Mouse (Mus musculus): ENCODE results near the gene 1700037H04Rik. TPM values are rescaled to one million over a fixed set of nuclear protein-coding genes. Genes with fewer than 3 reads are reported as not detected.

The 1700037H04Rik gene
- polyA plus RNA-seq, 1 experiment from 2014 or later: 92.2 TPM

DNA sequence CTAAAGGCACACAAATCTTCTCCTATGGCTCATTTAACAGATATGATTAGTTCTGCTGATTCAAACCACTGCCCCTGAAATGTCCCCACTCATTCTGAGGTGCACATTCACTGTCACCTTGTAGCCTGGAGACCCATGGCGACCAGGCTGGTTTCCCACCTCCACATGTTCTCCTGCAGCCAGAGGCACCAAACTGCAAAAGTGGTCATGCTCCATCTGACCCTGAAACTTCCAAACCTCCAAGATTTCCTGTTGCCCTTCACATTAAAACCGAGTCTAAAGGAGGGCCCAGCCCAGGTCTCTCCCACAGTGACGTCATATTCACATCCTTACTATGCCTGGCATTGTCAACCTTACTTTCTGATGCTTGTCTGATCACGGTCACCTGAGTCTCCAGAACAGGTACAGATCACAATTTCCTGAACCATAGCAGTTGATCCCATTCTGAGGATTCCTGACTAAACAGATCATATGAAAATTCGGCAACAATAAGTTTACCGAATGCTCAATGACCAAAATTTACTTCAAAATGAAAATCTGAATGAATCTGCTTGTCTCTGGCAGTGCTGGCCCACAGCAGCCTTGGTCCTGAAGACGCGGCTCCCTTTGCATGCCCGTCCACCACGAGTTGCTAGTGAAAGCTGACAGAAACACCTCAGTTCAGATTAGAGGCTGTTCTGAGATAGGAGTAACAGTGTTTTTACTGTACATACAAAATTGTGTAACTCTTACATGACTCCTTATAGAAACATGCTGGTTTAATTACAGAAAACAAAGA, 27.6 kb downstream of the 1700037H04Rik start:
- Histone ChIP-seq H3K27ac (no peak overlapping the region), H3K4me2 (replicated peaks) (no peak overlapping the region), H3K4me1 (replicated peaks) (peaks cover 5% of the 10 kb centered on the region), H3K36me3 (no peaks in the 10 kb centered on the region), H3K9ac (replicated peaks) (no peak overlapping the region), H3K4me3 (replicated peaks) (no peak overlapping the region), H3K9me3 (no peaks in the 10 kb centered on the region), H3K27me3 (no peaks in the 10 kb centered on the region)
- no peak for ATAC-seq
- WGBS: 85% methylated on average over 10 of the region's 10 CpGs

GRCm38 (mm10) chr2:131130849-131131248, 29.0 kb downstream of the 1700037H04Rik start:
- H3K27ac ChIP-seq: no peak overlapping the region
- H3K27me3 ChIP-seq: no peaks in the 10 kb centered on the region
- no peaks in the 10 kb centered on the region for H3K36me3 ChIP-seq
- no peak overlapping the region for H3K4me3 ChIP-seq (replicated peaks)
- ATAC-seq: no peak
- H3K9ac ChIP-seq (replicated peaks): no peak overlapping the region
- WGBS: 89% methylated on average over 2 of the region's 2 CpGs
- no peaks in the 10 kb centered on the region for H3K9me3 ChIP-seq
- H3K4me2 ChIP-seq (replicated peaks): no peak overlapping the region
- peaks cover 15% of the 10 kb centered on the region for H3K4me1 ChIP-seq (replicated peaks)

DNA sequence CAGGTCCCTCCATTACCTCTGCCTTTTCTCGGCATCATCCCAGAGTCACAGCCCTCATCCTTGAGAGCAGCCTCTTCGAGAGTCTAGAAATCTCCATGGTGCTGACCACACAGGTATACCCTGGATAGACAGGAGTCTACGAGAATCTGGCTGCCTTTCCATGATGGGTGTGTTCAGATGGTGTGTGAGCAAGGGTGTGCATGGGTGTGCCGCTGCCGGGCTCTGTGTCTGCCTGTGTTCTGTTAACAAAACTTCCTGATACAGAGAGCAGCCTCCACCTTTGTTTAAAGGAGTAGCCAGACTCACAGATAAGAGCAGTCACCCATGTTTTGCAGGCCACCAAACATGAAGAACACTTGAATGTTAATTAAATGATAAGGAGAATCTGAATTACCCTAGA, 30.0 kb downstream of the 1700037H04Rik start:
- Histone ChIP-seq H3K9ac (replicated peaks) (no peak overlapping the region), H3K4me2 (replicated peaks) (no peak overlapping the region), H3K4me3 (replicated peaks) (no peak overlapping the region), H3K27me3 (0 out of 2 replicates have a peak, but pooled peaks cover 3% of the 10 kb centered on the region), H3K4me1 (replicated peaks) (peaks cover 15% of the 10 kb centered on the region), H3K27ac (no peak overlapping the region), H3K9me3 (no peaks in the 10 kb centered on the region), H3K36me3 (no peaks in the 10 kb centered on the region)
- ATAC-seq: no peak
- 91% methylated on average over 5 of the region's 5 CpGs for WGBS

GRCm38 (mm10) chr2:131128636-131129157, 31.2 kb downstream of the 1700037H04Rik start:
- Histone ChIP-seq H3K9ac (replicated peaks) (no peak overlapping the region), H3K27ac (no peak overlapping the region), H3K4me3 (replicated peaks) (no peak overlapping the region), H3K9me3 (no peaks in the 10 kb centered on the region), H3K4me1 (replicated peaks) (peaks cover 15% of the 10 kb centered on the region), H3K36me3 (no peaks in the 10 kb centered on the region), H3K4me2 (replicated peaks) (no peak overlapping the region), H3K27me3 (0 out of 2 replicates have a peak, but pooled peaks cover 3% of the 10 kb centered on the region)
- ATAC-seq: no peak
- 90% methylated on average over 3 of the region's 3 CpGs for WGBS

DNA sequence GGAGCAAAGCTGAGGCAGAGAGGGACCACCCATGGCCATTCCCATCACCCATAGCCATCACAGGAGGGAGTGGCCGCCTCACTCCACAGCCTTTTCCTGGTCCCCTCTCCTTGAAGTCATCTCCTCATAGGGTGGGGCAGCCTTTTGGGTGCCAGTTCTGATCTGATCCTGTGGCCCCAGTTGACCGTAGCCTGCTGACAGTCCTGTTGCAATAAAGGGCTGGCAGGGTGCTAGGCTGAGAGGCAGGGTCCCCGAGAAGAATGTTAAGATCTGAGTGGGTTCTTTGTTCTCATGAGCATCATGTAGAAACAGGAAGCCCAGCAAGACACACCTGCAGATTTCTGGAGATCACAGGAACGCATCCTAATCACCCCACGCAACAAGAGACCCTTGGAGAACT, 31.7 kb downstream of the 1700037H04Rik start:
- no peak for ATAC-seq
- Histone ChIP-seq H3K4me3 (replicated peaks) (no peak overlapping the region; the same call in 1 of the 2 replicates), H3K36me3 (no peaks in the 10 kb centered on the region), H3K27ac (no peak overlapping the region), H3K4me1 (replicated peaks) (peaks cover 15% of the 10 kb centered on the region), H3K4me2 (replicated peaks) (peak overlapping the region; percentile 89; the same call in 1 of the 2 replicates), H3K27me3 (0 out of 2 replicates have a peak, but pooled peaks cover 3% of the 10 kb centered on the region), H3K9me3 (no peaks in the 10 kb centered on the region), H3K9ac (replicated peaks) (no peak overlapping the region)
- 91% methylated on average over 5 of the region's 5 CpGs for WGBS

- peak; percentile 86 for ATAC-seq
- WGBS: under 1% methylated on average over 27 of the region's 28 CpGs
These were observed 32.6 kb downstream of the 1700037H04Rik start, which contains the start of gene Hspa12b for GRCm38 (mm10) chr2:131127161-131127730. TSS of gene Hspa12b (plus strand) at chr2:131127280.

GRCm38 (mm10) chr2:131125964-131126815, 33.7 kb downstream of the 1700037H04Rik start:
- H3K27me3 ChIP-seq: 0 out of 2 replicates have a peak, but pooled peaks cover 3% of the 10 kb centered on the region
- peak overlapping the region; percentile 89; the same call in 1 of the 2 replicates for H3K4me2 ChIP-seq (replicated peaks)
- no peak overlapping the region for H3K4me3 ChIP-seq (replicated peaks)
- no peak overlapping the region for H3K27ac ChIP-seq
- no peaks in the 10 kb centered on the region for H3K9me3 ChIP-seq
- H3K9ac ChIP-seq (replicated peaks): no peak overlapping the region
- ATAC-seq: peak; percentile 24; the same call in 1 of the 2 replicates
- no peaks in the 10 kb centered on the region for H3K36me3 ChIP-seq
- H3K4me1 ChIP-seq (replicated peaks): peaks cover 15% of the 10 kb centered on the region
- WGBS: 40% methylated on average over 9 of the region's 9 CpGs

More at GRCm38 (mm10) chr2:131127161-131127730, 32.6 kb downstream of the 1700037H04Rik start, which contains the start of gene Hspa12b:
- H3K9ac ChIP-seq (replicated peaks): peak within 1 kb of the TSS; percentile 78
- no peak within 1 kb of the TSS for H3K27ac ChIP-seq
- no peaks in the 10 kb centered on the region for H3K36me3 ChIP-seq
- H3K4me3 ChIP-seq (replicated peaks): peak within 1 kb of the TSS; percentile 47
- peaks cover 15% of the 10 kb centered on the region for H3K4me1 ChIP-seq (replicated peaks)
- 0 out of 2 replicates have a peak, but pooled peaks cover 3% of the 10 kb centered on the region for H3K27me3 ChIP-seq
- H3K9me3 ChIP-seq: no peaks in the 10 kb centered on the region
- peak within 1 kb of the TSS; percentile 89 for H3K4me2 ChIP-seq (replicated peaks)

DNA sequence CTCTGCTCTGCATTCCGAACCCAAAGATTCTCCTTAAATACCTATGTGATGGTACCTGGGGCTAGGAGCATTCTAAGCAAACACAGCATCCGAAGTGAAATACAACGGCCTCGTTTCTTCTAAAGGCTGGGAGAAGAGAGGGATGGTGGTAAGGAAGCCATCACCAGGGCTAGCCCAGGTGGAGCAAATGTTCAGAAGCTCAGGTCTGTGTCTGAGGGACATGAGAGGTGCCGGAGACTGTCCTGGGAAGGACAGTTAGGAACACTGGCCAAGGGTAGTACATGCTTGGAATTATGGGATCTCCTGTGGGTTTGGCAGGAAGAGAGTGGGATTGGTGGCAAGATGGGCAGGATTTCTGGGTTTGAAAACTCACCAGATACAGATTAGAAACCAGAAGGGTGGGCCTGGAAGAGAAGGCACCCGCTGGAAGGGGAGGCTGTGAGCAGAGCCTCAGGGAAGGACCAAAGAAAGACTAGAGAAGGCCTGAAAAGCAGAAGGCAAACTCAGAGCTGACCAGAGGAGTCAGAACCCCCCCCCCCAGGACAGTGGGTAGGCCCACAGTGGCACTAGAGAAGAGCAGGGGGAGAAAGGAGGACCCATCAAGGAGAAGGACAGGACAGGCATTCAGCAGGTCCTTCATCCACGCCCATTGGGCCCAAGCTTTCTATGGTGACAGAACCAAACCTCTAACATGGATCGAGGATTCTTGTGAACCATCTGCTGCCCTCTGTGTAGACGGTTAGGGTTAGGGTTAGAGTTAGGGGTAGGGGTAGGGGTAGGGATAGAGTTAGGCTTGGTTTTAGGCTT, 34.5 kb downstream of the 1700037H04Rik start:
- Histone ChIP-seq H3K9me3 (no peaks in the 10 kb centered on the region), H3K27ac (no peak overlapping the region), H3K27me3 (0 out of 2 replicates have a peak, but pooled peaks cover 3% of the 10 kb centered on the region), H3K36me3 (no peaks in the 10 kb centered on the region), H3K4me2 (replicated peaks) (no peak overlapping the region), H3K9ac (replicated peaks) (no peak overlapping the region), H3K4me3 (replicated peaks) (no peak overlapping the region), H3K4me1 (replicated peaks) (peaks cover 15% of the 10 kb centered on the region)
- 91% methylated on average over 9 of the region's 9 CpGs for WGBS
- no peak for ATAC-seq

DNA sequence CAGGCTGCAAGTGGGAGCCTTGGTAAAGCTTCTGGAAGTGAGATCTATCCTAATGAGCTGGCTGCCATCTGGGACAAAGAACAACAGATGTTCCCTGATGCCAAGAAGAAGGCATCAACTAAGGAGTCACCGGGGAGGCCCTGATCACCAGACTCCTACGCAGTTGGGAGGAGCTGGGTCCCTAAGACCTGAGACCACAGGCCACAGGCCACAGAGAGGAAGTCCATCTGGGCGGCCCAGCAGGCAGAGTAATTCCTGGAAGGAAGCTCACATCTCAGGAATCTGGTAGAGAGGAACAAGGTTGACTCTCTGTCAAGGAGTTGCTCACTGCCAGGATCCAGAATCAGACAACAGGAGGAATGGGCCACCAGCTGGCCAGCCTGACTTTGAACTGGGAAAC, 35.7 kb downstream of the 1700037H04Rik start:
- Histone ChIP-seq H3K27ac (no peak overlapping the region), H3K4me1 (replicated peaks) (peaks cover 15% of the 10 kb centered on the region), H3K36me3 (no peaks in the 10 kb centered on the region), H3K27me3 (0 out of 2 replicates have a peak, but pooled peaks cover 3% of the 10 kb centered on the region), H3K9ac (replicated peaks) (no peak overlapping the region), H3K4me3 (replicated peaks) (no peak overlapping the region), H3K4me2 (replicated peaks) (no peak overlapping the region), H3K9me3 (no peaks in the 10 kb centered on the region)
- ATAC-seq: no peak
- 80% methylated on average over 3 of the region's 3 CpGs for WGBS

- Histone ChIP-seq H3K27ac (no peak overlapping the region), H3K36me3 (no peaks in the 10 kb centered on the region), H3K27me3 (no peaks in the 10 kb centered on the region), H3K9ac (replicated peaks) (no peak overlapping the region), H3K4me3 (replicated peaks) (no peak overlapping the region), H3K9me3 (no peaks in the 10 kb centered on the region), H3K4me2 (replicated peaks) (no peak overlapping the region), H3K4me1 (replicated peaks) (no peaks in the 10 kb centered on the region)
- WGBS: 75% methylated on average over 2 of the region's 2 CpGs
- ATAC-seq: no peak
These were observed 40.8 kb downstream of the 1700037H04Rik start for GRCm38 (mm10) chr2:131118968-131119574.

Measured in midbrain, embryonic 13.5 days (tissue).